Mouse (Mus musculus) fibroblast of lung, adult 2 months (primary cell): Measurements from ENCODE around the gene Helz.
"Not testable (repeated sequence)": the region's sequence is repeated elsewhere in the genome, so short reads cannot be mapped to it uniquely, and the experiment has no call there.

Source experiments
- DNase-seq: peaks from one replicate; pipeline ENCODE4 v3.0.0-alpha.2; 2011; ENCODE audit warnings: low read depth

The Helz gene

DNA sequence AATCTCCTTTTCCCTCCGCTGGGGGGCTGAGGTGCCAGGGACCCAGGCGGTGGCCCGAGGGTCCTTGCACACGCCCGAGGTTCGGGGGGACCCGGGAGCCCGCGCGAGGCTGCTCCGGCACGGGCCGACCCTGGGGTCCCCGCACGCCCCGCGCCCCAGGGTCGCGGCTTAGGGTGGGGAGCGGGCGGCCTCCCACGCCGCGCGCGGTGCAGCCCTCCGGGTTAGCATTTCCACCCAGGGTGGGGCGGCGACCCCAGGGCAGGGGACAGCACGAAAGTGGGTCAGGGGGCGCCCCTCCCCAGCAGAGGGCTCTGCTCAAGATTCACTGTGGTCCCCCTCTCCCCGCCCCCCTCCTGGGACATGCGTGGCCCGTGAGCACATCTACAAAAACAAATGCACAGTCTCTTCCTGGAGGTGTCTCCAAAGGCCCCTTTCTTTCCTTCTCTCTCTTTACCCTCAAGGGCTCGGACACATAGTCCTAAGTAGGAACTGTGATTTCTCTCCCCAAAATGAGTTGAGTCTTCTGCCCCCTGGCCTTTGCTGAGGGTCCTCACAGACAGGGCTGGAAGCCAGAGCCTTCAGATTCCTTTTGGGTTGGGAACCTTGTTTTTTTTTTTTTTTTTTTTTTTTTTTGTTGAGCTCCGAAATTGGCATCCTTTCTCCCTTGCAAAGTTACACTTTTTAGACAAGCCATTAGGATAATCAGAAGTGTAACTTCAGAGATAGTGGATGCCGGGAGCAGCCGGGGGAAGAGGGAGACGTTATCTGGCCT, 660 bp downstream of the Helz start:
- DNase-seq, result no peak

DNA sequence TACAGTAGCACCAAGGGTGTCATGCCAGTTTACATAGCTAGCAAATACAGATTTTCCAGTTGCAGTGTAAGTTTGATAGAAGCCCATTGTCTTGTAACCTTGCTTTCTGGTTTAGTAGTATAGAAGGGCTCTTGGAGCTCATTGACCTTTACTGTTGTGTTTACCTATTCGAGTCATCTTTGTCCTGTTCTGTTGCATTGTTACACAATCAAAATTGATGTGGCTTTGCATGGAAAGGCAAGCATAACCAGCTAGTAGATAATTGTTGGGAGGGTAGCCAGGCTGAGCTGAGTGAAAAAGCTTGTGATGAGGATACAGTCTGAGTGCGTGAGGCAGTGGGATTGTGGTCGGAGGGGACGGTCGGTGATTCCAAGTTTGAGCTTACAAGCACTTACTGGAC, 12.1 kb downstream of the Helz start:
- no peak for DNase-seq

DNA sequence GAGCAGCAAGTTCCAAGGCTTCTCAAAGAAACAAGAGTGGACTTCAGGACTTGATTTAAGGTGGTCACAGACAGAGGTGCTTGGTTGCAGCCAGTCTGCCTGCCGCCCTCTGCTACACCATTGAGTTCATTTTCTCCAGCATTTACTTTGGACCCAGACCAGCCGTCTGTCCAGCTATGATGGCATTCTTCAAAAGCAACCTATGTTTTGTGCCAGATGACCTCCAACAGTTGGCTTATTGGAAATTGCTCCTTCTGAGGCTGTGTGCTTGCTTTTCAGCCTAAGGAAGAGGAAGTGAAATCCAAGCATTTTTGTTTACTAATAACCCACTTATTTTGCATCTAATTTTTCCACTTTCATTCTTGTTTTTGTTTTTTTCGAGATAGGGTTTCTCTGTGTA, 19.7 kb downstream of the Helz start:
- no peak for DNase-seq

DNA sequence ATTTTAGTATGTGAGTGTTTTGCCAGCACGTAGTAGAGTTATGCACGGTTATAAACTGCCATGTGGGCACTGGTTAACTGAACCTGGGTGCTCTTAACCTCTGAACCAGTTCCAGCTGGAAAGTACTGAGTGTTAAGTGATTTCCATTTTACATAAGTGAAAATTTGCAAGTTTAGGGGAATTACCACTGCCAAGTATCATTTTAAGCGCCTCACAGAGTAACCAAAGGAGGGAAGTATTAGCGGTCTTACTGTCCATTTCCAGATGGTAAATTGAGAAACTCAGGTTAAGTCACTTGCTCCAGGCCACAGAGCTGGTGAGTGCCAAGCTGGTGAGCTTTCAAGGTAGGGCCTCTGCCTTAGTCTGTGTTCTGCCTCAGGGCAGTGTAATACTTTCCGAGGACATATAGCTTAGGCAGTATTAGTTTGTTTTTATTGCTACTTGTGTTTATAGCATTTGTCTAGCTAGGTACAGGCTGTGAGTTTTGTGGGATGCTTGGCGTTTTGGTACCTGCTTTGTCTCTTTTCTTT, 20.8 kb downstream of the Helz start:
- DNase-seq, result no peak

DNA sequence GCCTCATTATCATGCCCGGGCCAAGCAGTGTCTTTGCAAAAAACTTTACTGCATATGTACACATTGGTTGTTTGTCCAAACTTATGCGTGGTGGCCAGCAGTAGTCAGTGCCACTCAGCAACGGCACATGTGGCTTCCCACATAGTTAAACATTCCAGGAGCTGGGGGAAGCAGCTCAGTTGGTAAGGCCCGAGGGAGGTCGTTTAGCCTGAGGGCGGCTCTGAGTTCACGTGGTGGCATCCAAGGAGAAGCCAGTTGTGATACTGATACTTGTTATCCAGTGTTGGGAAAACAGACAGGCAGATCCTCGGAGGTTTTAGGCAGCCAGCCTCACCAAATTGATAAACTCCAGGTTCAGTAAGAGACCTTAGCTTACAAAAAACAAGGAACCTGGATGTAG, 23.2 kb downstream of the Helz start:
- not testable (repeated sequence) for DNase-seq

DNA sequence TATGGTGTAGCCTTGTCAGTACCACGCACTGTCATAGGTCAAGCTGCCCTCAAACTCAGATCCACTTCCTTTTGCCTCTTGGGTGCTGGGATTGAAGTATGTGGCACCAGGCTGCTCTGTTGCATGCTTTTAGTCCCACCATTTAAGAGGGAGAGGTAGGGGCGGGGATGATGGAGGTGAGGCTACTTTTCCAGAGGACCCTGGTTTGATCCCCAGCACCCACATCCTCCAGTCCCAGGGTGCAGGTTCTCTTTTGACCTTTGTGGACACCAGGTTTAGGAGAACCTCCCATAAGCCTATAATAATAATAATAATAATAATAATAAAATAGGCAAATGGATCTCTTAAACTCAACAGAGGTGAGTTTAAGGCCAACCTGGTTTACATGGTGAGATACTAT, 23.6 kb downstream of the Helz start:
- no peak for DNase-seq

DNA sequence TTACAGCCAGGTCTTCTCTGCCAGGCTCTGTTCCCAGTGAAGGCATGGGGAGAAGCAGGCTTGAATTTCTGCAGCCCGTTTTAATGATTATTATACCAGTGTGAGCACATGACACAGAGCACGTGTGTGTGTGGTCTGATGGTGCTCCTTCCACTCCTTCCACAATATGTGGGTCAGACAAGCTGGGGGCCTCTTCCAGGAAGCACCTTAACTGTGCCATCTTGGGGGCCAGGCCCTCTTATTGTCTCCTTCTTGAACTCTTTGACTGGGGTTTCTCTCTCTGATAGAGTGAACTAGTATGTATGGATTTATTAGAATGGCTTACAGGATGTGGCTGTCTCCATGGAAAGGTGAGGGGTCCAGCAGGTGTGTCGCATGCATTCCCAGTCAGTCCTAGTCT, 24.8 kb downstream of the Helz start:
- DNase-seq, result no peak

DNA sequence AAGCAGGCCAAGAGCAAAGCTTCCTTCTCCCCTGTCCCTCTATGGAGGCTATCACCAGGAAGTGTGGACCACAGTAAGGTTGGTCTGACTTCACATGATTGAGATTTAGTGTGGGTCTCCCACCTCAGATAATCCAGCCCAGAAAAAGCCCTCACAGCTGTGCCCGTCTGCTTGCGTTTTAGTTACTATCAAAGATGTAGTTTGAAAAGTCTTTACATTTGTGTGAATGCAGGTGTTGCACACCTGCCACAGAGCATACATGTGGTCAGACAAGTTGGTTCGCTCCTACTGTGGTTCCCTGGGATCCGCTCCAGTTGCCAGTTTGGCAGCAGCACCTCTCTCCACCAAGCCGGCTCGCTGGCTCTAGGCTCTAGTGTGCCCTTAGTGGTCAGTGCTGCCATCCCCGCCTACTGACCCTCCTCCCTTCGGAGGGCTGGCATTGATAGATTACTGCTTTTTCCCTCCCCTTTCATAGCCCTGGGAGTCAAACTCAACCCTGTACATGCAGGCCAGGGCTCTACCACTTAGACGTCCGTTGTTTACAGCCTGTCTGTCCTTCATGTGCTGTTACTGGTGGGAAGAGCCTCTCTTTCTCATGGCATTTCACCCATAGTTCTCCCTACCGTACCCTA, 25.4 kb downstream of the Helz start:
- DNase-seq, result peak; percentile 44

DNA sequence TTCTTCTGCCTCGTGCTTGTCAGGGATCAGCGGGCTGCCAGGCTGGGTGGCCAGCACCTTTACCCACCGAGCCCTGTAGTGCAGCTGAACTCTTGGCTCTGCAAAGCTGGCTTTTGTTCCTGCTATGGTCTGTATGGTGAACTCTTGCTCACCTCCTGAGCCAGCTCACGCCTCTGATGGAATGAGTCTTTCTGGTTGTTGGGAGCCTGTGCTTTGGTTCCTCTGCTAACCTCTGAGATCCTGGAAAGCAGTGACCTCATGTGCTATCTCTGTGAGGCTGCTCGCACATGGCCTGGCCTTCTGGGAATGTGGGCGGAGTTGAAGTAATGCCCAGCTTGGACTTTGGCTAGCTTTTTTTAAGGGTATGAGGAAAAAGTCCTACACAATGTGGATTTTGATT, 26.1 kb downstream of the Helz start:
- peak; percentile 34 for DNase-seq

DNA sequence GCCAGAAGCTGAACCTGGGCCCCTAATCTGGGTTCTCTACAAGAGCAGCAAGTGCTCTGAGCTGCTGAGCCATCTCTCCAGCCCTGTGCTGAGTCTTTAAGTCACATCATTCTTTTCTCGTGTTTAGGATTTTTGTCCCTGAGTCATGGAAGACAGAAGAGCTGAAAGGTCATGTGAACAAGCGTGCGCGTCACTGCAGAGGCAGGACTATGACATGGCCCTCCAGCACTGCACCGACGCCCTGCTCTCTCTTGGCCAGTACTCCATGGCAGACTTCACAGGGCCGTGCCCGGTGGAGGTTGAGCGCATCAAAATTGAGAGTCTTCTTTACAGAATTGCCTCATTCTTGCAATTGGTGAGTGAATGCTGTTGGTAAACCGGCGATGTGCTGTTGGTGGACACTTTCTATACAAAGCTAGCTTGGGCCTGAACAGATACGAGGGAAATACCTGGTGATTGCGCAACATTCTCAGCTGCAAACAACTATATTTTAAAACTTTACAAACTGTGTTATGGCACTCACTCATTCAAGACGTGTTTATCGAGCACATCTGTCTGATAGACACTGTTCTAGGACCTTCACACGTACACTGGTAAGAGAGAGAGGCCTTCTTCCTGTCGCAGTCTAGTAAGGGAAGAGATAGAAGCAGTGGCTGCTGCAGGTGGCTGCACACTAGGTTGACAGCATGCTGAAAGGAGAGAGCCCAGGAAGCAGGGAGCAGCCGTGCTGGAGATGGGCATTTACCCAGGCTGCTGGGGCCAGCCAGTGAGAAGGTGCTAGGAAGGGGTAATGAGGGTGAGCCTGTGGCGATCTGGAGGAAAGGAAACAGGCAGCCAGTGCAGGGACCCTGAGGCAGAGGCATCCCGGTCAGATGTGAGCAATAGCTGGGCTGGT, 27.3 kb downstream of the Helz start:
- DNase-seq, result no peak

DNA sequence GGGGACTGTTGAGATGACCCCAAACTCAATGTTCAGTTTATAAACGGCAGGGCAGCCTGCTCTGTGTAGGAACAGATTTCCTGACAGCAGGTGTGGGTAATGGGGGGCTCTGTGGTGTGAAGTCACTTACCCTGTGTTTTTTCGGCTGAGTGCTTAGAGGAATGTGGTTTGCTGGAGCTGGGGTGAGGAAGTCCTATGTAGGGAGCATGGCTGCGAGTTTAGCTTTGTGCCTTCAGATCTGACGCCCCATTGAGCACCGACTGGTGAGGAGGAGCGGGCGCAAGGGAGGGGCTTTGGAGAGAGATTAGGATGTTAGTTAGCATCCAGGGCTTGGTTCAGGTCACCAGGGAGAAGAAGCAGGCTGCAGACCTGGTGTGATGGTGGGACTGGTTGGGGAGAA, 28.5 kb downstream of the Helz start:
- no peak for DNase-seq

DNA sequence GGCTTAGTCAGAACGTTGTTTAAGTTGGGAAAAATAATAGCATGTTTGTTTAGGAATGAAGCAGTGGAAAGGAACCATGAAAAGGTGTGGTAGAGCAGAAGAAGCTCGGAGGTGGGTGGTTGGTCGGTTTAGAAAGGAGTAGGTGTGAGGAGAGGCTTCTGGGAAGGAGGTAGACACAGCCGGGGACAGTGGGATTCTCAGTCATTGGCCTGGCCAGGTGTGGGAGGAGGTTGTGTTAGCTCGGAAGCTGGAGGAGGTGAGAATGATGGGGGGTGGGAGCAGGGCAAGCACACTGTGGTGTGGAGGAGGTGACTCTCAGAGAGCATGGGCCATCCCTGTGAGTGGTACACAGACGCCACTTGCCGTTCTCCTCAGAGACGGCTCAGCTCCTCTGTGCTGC, 29.7 kb downstream of the Helz start:
- DNase-seq, result no peak

DNA sequence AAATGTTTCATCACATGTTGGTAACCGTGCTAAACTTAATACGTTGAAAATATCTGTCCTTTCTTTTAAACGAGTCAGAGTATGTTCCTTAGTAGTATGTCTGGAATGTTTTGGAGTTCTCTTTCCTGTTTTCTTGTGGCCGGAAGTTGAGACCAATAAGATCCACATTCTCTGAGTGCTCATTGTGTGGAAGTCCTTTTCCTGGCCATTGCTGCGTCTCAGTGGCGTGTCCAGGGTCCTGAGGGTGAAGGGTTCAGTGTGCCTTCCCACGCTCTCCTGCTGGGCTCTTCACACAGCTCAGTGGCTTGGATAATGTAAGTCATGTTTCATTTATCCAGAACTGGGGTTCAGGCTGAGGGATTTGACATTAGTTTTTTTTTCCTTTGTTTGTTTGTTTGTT, 30.5 kb downstream of the Helz start:
- DNase-seq, result no peak

DNA sequence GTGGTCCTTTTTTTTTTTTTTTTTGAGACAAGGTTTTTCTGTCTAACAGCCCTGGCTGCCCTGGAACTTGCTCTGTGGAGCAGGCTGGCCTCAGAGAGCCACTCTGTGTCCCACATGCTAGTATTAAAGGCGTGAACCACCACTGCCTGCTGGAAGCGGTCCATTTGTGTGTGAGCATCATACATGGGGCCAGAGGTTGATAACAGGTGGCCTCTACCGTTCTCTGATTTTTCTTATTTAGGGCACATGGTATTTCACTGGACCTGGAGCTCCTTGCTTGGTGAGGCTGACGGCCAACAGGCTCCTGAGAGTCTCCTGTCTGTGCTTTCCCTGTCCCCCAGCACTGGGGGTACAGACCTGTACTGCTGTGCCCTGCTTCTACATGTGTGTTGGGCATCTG, 33.1 kb downstream of the Helz start:
- DNase-seq, result no peak

DNA sequence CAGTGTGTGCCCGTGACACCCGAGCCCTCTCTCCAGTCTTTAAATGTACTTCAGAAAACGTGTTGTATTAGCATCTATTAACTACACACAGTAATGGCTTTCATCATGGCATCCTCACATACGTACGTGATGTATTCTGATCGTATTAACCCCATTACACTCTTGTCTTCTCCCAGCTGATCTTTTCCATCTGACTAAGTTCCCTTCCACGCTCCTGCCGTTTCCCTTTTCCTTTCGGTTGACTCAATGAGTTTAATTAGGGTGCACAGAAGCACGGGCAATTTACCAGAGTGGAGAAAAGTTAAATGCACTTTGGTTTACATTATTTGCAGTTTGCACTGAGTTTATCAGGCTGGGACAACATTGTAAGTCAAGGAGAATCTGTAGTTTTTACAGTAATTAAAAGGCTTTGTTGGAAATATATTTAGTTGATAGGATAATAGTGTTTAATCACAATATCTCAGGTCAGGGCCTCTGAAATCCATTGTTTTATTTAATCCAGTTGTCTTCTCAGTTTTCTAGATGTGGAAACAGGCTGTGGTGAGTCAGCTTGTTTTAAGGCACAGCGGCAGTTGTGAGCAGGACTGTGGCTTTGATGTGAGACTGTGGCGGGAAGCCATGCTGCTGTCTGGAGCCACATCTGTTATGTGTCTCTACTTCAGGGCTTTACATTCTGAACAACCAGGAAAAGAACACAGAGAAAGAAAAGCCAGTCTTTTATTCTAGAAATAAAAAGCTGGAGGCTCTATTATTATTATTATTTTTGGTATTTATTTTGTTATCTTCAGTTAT, 37.1 kb downstream of the Helz start:
- DNase-seq, result peak; percentile 32

DNA sequence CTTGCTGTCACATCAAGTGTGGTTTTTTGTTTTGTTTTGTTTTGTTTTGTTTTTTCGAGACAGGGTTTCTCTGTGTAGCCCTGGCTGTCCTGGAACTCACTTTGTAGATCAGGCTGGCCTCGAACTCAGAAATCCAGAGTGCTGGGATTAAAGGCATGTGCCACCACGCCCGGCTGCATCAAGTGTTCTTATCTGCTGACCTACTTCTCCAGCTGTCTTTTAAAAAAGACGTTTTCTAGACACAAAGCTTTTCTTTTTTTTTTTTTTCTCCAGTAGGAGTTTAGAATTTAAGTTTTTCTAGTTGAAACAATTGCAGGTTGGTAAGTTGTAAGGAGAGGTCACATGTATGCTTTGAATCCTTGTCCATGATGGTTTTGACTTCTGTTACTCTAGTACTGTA, 38.4 kb downstream of the Helz start:
- DNase-seq, result not testable (repeated sequence)

DNA sequence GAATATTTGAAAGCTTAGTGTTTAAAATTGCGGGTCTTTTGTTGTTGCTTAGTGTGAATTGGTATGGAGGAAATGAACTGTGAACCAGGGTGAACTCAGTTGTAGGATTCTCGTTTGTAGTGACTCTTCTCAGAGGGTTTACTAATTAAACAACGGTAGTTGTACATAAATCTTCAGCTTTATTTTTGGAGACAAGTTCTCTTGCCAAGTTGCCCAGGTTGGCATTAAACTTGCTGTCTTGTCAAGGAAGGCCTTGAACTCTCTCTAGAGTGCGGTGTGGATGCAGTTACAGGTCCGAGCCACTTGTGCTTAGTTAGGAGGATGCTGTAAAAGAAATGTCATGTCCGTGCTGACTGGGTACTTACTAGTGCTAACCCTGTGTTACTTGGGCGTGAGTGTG, 39.4 kb downstream of the Helz start:
- DNase-seq, result no peak

DNA sequence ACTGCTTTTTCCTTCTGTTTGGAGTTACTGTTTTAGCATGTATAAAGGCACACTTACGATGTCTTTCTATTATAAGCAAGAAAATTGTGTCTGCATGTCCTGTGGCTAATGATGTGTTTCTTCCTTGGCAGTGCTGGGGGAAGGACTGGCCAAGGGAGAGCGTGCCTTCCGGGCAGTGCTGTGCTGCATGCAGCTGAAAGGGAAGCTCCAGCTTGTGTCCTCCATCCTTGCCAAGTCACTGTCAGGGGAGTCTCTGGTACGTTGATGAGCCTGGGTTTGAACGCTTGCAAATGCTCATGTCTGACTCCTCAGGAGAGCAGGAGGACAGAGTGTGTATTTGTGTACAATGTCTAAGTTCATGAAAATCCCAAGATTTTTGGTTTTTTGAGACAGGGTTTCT, 44.8 kb downstream of the Helz start:
- no peak for DNase-seq

DNA sequence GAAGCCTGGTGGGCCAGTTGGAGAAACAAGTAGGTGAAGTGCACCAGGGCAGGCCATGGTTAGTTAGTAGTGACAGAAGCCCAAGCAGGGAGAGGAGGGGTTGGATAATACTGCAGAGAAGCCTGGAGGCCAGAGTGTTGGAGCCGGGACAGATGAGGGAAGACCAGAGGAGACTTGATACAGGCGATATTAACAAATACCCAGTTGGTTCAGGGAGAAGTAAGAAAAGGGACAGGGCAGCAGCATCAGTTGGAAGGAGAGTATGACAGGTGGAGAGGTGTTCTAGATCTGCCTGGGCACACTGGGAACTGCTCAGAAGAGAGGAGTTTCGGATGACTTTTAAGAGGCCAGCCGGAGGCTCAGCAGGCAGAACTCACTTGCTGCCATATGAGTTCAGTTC, 49.7 kb downstream of the Helz start:
- DNase-seq, result no peak

DNA sequence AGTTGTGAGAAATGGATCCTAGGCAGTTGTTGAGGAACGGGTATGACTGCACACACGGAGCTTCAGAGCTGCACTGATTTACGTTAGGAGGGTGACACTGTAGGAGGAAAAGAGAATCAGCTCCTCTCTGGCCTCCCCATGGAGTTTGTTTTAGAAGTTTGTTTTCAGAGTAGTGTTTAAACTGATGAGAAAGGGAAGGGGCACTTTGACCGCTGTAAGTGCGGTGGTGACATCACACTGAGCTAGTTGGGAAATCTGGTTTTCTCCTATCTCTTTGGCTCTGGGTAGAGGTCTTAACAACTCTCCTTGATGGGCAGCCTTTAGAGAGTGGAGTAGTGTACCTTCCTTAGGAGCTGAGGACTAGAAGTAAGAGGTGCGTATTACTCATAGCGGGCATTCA, 58.0 kb downstream of the Helz start:
- no peak for DNase-seq

DNA sequence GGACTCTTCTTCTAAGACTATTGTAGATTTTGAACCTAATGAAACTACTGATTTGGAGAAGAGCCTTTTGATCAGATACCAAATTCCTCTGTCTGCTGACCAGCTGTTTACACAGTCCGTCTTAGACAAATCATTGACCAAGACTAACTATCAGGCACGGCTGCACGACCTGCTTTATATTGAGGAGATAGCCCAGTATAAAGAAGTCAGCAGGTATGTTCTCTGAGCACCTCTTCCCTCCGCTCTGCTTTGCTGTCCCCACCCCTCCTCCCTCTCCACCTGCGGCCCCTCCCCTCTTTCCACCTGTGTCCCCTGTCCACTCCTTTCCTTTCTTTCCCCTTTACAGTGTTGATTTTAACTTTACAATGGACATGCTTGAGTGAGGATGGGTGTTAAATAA, 66.2 kb downstream of the Helz start:
- no peak for DNase-seq

DNA sequence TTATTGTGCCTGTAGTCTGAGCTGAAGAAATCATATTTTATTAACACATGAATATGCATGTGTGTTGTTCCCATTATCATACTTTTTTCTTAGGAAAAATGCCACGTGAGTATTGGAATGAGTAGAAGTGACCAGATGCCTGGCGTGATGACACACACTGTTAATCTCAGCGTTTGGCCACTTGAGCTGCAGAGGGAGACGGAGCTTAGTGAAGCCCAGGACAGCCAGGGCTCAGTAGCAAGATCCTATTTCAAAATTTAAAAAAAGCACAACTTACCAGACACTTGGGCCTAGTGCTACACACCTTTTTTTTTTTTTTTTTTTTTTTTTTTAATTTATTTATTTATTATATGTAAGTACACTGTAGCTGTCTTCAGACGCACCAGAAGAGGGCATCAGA, 68.0 kb downstream of the Helz start:
- no peak for DNase-seq
